Mouse (Mus musculus): ENCODE measurements at regions not wholly inside any gene's neighbourhood (a gene's known extent, or its start where the extent isn't known, plus 50 kb on each side); places are given as distances from the start of the nearest gene placed in this dataset.
A peak's percentile ranks its signal among the peaks of the same experiment; 100 is the strongest.

DNA sequence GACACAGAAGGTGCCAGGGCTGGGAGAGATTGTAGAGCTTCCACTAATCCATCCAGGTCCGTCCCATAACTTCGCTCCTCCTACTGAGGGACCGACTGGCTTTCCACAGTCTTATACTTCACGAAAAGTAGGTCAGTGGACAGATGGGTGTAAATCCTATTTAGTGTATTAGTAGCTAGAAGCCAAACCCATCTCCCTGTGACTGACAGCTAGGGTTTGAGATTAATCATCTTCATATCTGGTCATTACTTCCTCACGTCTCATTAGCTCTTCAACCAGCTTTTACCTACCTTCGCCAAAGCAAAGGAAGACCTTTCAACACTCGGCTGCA is 60.4 kb upstream of the Scaf11 start:
- no peak for DNase-seq

DNA sequence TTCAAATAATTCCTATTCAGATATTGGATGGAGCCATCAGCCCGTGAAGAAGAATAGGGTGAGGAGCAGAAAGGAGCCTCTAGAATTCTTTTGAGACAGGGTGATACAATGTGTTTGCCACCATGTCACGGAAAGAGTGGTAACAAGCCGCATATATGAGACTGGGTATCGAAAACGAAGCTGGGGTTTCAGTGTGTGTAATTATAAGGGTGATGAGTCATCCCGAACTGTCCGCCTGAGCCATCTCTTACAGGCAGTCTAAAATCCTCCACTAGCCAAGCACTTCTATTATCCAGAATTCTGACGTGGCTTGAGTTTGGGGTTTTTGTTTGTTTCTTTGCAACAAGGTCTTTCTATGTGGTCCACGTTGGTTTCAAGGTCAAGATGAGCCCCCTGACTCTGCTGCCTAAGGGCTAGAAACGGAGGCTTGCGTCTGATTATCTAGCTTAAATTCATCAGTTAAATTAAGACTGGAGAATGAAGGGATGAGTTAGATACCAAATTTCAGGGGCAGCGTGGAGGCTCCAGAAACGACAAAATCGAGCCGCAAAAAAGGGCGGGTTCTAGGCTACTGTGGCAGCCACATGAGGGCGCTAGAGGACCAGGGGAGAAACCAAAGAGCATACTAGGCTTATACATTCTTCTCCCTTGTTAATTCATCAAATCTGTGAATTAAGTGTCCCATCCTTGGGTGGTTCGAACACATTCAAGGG is 59.9 kb upstream of the Scaf11 start:
- peak; percentile 75 to 80 for DNase-seq

DNA sequence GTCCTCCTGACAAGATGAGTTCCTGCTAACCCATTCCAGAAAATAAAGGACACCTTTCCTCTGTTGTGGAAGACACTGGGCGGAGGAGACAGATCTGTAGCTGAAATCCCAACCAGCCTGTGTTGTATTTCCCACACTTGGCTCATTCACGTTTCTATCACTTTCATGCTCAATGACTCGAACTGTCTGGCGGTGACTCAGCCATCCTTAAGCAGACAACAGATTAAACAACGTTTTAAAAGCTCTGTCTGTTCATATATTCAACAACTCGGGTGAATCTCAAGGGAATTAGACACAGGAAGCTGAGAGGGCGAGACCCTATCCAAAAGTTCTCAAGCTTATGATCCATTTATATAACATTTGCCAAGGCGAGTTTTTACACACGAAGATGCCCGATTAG is 57.5 kb upstream of the Scaf11 start:
- DNase-seq, result no peak

DNA sequence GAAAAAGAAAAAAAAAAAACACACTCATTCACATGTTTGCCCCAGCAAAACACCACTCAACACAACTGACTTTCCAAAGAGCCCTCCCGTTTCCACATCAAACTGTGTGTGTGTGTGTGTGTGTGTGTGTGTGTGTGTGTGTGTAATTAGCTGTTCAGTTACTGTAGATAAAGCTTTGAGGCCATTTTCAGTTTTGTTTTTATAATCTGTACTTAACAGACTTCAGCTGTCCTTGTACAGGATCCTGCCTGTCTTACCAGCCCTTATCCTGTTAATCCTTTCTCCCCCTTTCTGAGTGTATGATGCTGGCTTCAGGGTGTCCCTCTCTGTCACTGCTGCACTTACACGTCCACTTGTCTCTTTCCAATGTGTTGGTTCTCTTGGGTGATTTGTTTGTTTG is 55.0 kb upstream of the Scaf11 start:
- DNase-seq, result no peak

DNA sequence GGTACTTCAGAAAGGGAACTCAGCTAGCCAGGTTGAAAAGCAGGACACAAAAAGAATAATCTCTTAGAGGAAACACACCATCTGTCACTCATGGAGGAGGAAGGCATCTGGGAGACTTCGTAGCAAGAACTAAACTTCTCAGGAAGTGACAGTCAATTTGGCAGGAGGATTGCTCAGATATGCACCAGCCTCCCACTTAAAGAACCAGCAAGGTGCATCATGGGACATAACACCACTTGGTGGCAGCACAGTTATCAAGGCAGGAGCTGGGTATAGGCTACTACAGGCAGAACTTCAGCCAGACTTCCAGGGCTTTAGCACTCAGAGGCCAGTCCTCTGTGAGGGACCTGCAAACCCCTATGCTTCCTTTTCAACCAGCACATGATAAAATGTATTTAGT is 52.0 kb upstream of the Scaf11 start:
- DNase-seq, result peak; percentile 29 to 36

Data from thymus, postnatal 36 days (tissue).